Mouse (Mus musculus) stomach, postnatal 0 days (tissue): ENCODE measurements around the gene Fam183b. TPM values are rescaled to one million over a fixed set of nuclear protein-coding genes. Genes with fewer than 3 reads are reported as not detected.
"Not testable (repeated sequence)": the region's sequence is repeated elsewhere in the genome, so short reads cannot be mapped to it uniquely, and the experiment has no call there.

ENCODE experiments used
- ATAC-seq: fragments of 200-750 bp; cut with Nextera tagmentation; 2 replicates; pipeline ENCODE4 v1.8.0; 2017; ENCODE audit not compliant: low FRiP score, low TSS enrichment
- DNase-seq: peaks from one replicate; pipeline ENCODE4 v3.0.0-alpha.2; 2016; ENCODE audit warnings: low spot score
- H3K27ac ChIP-seq: fragments of 300-500 bp; sonication (generic); replicated peaks from 2 replicates; pipeline ENCODE4 v1.5.1; 2014; ENCODE audit warnings: mild to moderate bottlenecking, control low read depth
- H3K27me3 ChIP-seq: fragments of 300-500 bp; sonication (generic); 2 replicates; pipeline ENCODE4 v1.6.1; 2014; ENCODE audit warnings: low read length; ENCODE audit not compliant: control insufficient read depth, insufficient read depth
- H3K36me3 ChIP-seq: fragments of 300-500 bp; sonication (generic); 2 replicates; pipeline ENCODE4 v1.6.1; 2014; ENCODE audit warnings: low read length, mixed read lengths; ENCODE audit not compliant: control insufficient read depth, insufficient read depth
- H3K4me1 ChIP-seq: fragments of 300-500 bp; sonication (generic); replicated peaks from 2 replicates; pipeline ENCODE4 v1.6.1; 2014; ENCODE audit warnings: antibody characterized with exemption; ENCODE audit not compliant: control insufficient read depth, insufficient read depth
- H3K4me2 ChIP-seq: fragments of 300-500 bp; sonication (generic); replicated peaks from 2 replicates; pipeline ENCODE4 v1.6.1; 2014; ENCODE audit warnings: low read depth, mild to moderate bottlenecking, control low read depth, moderate library complexity
- H3K4me3 ChIP-seq: fragments of 300-500 bp; sonication (generic); 2 replicates; pipeline ENCODE4 v1.5.1; 2014; ENCODE audit warnings: low read depth, low read length, control low read depth
- H3K9ac ChIP-seq: fragments of 300-500 bp; sonication (generic); 2 replicates; pipeline ENCODE4 v1.6.1; 2014; ENCODE audit warnings: mild to moderate bottlenecking, low read length, control low read depth, mixed read lengths
- H3K9me3 ChIP-seq: fragments of 300-500 bp; sonication (generic); 2 replicates; pipeline ENCODE4 v1.6.1; 2016; ENCODE audit warnings: low read length; ENCODE audit not compliant: control insufficient read depth
- CTCF ChIP-seq: IDR thresholded peaks from 2 replicates; pipeline ENCODE4 v1.5.1; 2016; ENCODE audit warnings: antibody characterized with exemption, low read depth, mild to moderate bottlenecking, moderate library complexity
- EP300 ChIP-seq: optimal IDR thresholded peaks from 2 replicates; pipeline ENCODE3; 2016; ENCODE audit warnings: antibody characterized with exemption
- WGBS: fragments of 180-500 bp; shearing (Covaris S2); extraction: QIAGEN DNeasy Blood & Tissue Kit; methylation state at CpG from one replicate; pipeline ENCODE4 v1.1.7; 2014; 5-methylcytosine and 5-hydroxymethylcytosine counted together
- polyA plus RNA-seq: library from polyadenylated mRNA; unstranded; fragments of >200 nt; fragmentation: Nextera tagmentation; extraction: Ambion mirVana; gene quantifications from 2 replicates; pipeline ENCODE4 v1.2.1, GENCODE M21; 2015

Fam183b gene
- polyA plus RNA-seq, 1 experiment from 2014 or later = 3.7 TPM

GRCm38 (mm10) chr11:58752434-58752833 is 49.3 kb downstream of the Fam183b start, which contains the start of gene Olfr316:
Olfr316 (plus strand) TSS chr11:58752734.
- no peaks in the 10 kb centered on the region for H3K27me3 ChIP-seq
- WGBS = 65% methylated on average over 2 of the region's 2 CpGs
- H3K4me2 ChIP-seq = no peak within 1 kb of the TSS
- TF ChIP-seq EP300 (no peak), CTCF (no peak)
- H3K9me3 ChIP-seq = no peaks in the 10 kb centered on the region
- H3K9ac ChIP-seq = no peak within 1 kb of the TSS
- ATAC-seq (no peak), DNase-seq (no peak)
- H3K27ac ChIP-seq = no peak within 1 kb of the TSS
- no peak within 1 kb of the TSS for H3K4me3 ChIP-seq
- H3K36me3 ChIP-seq = no peaks in the 10 kb centered on the region
- H3K4me1 ChIP-seq = no peaks in the 10 kb centered on the region

GRCm38 (mm10) chr11:58751096-58751495 is 50.7 kb downstream of the Fam183b start:
- not testable (repeated sequence) for H3K27me3 ChIP-seq, H3K36me3 ChIP-seq, H3K4me2 ChIP-seq, H3K4me1 ChIP-seq, DNase-seq, ATAC-seq, H3K4me3 ChIP-seq, H3K9me3 ChIP-seq, H3K27ac ChIP-seq, H3K9ac ChIP-seq
- 88% methylated on average over 18 of the region's 18 CpGs for WGBS

Other genes with a start within 250 kb of the Fam183b start
- 0.04 TPM in 1 of 2 replicates, not detected in the other for gene Olfr328, start 246.3 kb downstream of the Fam183b start, polyA plus RNA-seq
- gene Olfr224, start 231.4 kb downstream of the Fam183b start, polyA plus RNA-seq = not detected in 2 replicates
- gene Olfr325, start 224.2 kb downstream of the Fam183b start, polyA plus RNA-seq = not detected in 2 replicates
- not detected in 2 replicates for gene Olfr324, start 206.8 kb downstream of the Fam183b start, polyA plus RNA-seq
- 1,000 and 1,066 TPM in 2 replicates for gene 2210407C18Rik, start 185.9 kb downstream of the Fam183b start, polyA plus RNA-seq
- gene Olfr323, start 171.5 kb downstream of the Fam183b start, polyA plus RNA-seq = 0.29 and 0.46 TPM in 2 replicates
- gene Trim58, start 161.5 kb downstream of the Fam183b start, polyA plus RNA-seq = 1.5 and 1.9 TPM in 2 replicates
- not detected in 2 replicates for gene Olfr322, start 143.2 kb downstream of the Fam183b start, polyA plus RNA-seq
- gene Olfr320, start 120.9 kb downstream of the Fam183b start, polyA plus RNA-seq = not detected in 2 replicates
- gene Olfr319, start 102.8 kb downstream of the Fam183b start, polyA plus RNA-seq = not detected in 2 replicates
- not detected in 2 replicates for gene Olfr318, start 77.9 kb downstream of the Fam183b start, polyA plus RNA-seq
- 0.06 TPM in 1 of 2 replicates, not detected in the other for gene Olfr317, start 62.7 kb downstream of the Fam183b start, polyA plus RNA-seq
- not detected in 2 replicates for gene Olfr316, start 49.2 kb downstream of the Fam183b start, polyA plus RNA-seq
- gene Olfr315, start 28.8 kb downstream of the Fam183b start, polyA plus RNA-seq = not detected in 2 replicates
- gene Olfr314, start 19.0 kb downstream of the Fam183b start, polyA plus RNA-seq = not detected in 2 replicates
- not detected in 2 replicates for gene Olfr313, start 13.0 kb upstream of the Fam183b start, polyA plus RNA-seq
- 0.04 TPM in 1 of 2 replicates, not detected in the other for gene Olfr312, start 27.3 kb upstream of the Fam183b start, polyA plus RNA-seq
- gene Olfr311, start 37.3 kb upstream of the Fam183b start, polyA plus RNA-seq = 0.08 TPM in 1 of 2 replicates, not detected in the other
- gene Gm12258, start 45.2 kb upstream of the Fam183b start, polyA plus RNA-seq = 2.4 and 2.6 TPM in 2 replicates
- gene 2810021J22Rik, start 65.3 kb upstream of the Fam183b start, polyA plus RNA-seq = 2.6 and 3.2 TPM in 2 replicates
- 1.6 and 1.9 TPM in 2 replicates for gene Zfp39, start 102.3 kb upstream of the Fam183b start, polyA plus RNA-seq
- gene Btnl10, start 115.9 kb upstream of the Fam183b start, polyA plus RNA-seq = 0.04 TPM in 1 of 2 replicates, not detected in the other
- gene Rnf187, start 137.0 kb upstream of the Fam183b start, polyA plus RNA-seq = 136 and 140 TPM in 2 replicates
- gene Hist3h2ba, start 147.0 kb upstream of the Fam183b start, polyA plus RNA-seq = 7.5 and 8.9 TPM in 2 replicates
- 18.7 and 19.1 TPM in 2 replicates for gene Hist3h2a, start 152.7 kb upstream of the Fam183b start, polyA plus RNA-seq
- 0.05 and 0.08 TPM in 2 replicates for gene Trim17, start 152.7 kb upstream of the Fam183b start, polyA plus RNA-seq
- 9.9 and 11.0 TPM in 2 replicates for gene Trim11, start 176.1 kb upstream of the Fam183b start, polyA plus RNA-seq